Mouse (Mus musculus) cerebellum, postnatal 25 days (tissue): ENCODE measurements at regions not wholly inside any gene's neighbourhood (a gene's known extent, or its start where the extent isn't known, plus 50 kb on each side); places are given as distances from the start of the nearest gene placed in this dataset.

Source experiments
- DNase-seq, 2 experiments: peaks; one replicate each; pipeline ENCODE4 v3.0.0; 2021; ENCODE audit warnings: mixed read lengths in 2 of 2

GRCm38 (mm10) chr3:143147471-143147870 is 265.7 kb upstream of the Pkn2 start:
- DNase-seq: no peak

GRCm38 (mm10) chr3:143138952-143139351 is 257.1 kb upstream of the Pkn2 start:
- no peak for DNase-seq

GRCm38 (mm10) chr3:143134528-143134927 is 252.7 kb upstream of the Pkn2 start:
- no peak for DNase-seq

GRCm38 (mm10) chr3:143107733-143108291 is 226.0 kb upstream of the Pkn2 start:
- no peak for DNase-seq

GRCm38 (mm10) chr3:143104734-143105133 is 222.9 kb upstream of the Pkn2 start:
- no peak for DNase-seq

GRCm38 (mm10) chr3:143103333-143103732 is 221.5 kb upstream of the Pkn2 start:
- DNase-seq: peak in 1 of 2 experiments; percentile 17

- DNase-seq: peak; percentile 32 to 58
These were observed 219.2 kb upstream of the Pkn2 start for GRCm38 (mm10) chr3:143100810-143101645.

GRCm38 (mm10) chr3:143100203-143100602 is 218.4 kb upstream of the Pkn2 start:
- DNase-seq: no peak

- no peak for DNase-seq
These were observed 210.4 kb upstream of the Pkn2 start for GRCm38 (mm10) chr3:143092206-143092605.

GRCm38 (mm10) chr3:143090886-143091285 is 209.1 kb upstream of the Pkn2 start:
- DNase-seq: no peak

GRCm38 (mm10) chr3:143090316-143090715 is 208.5 kb upstream of the Pkn2 start:
- no peak for DNase-seq

- DNase-seq: no peak
These were observed 206.0 kb upstream of the Pkn2 start for GRCm38 (mm10) chr3:143087786-143088185.

GRCm38 (mm10) chr3:143078310-143078709 is 196.5 kb upstream of the Pkn2 start:
- no peak for DNase-seq

GRCm38 (mm10) chr3:143071839-143072373 is 190.1 kb upstream of the Pkn2 start:
- DNase-seq: no peak

GRCm38 (mm10) chr3:143054858-143055257 is 173.1 kb upstream of the Pkn2 start:
- DNase-seq: no peak

GRCm38 (mm10) chr3:143053286-143053993 is 171.6 kb upstream of the Pkn2 start:
- no peak for DNase-seq

- DNase-seq: no peak
These were observed 158.9 kb upstream of the Pkn2 start for GRCm38 (mm10) chr3:143040666-143041065.

GRCm38 (mm10) chr3:143036108-143036507 is 154.3 kb upstream of the Pkn2 start:
- DNase-seq: no peak

- DNase-seq: no peak
These were observed 152.8 kb upstream of the Pkn2 start for GRCm38 (mm10) chr3:143034588-143034987.

GRCm38 (mm10) chr3:143022486-143022885 is 140.7 kb upstream of the Pkn2 start:
- no peak for DNase-seq

- no peak for DNase-seq
These were observed 139.5 kb upstream of the Pkn2 start for GRCm38 (mm10) chr3:143021159-143021871.

GRCm38 (mm10) chr3:143017480-143017879 is 135.7 kb upstream of the Pkn2 start:
- DNase-seq: no peak

GRCm38 (mm10) chr3:143016758-143017157 is 135.0 kb upstream of the Pkn2 start:
- no peak for DNase-seq
